Mouse (Mus musculus): ENCODE data around the gene Prrc2a. TPM values are rescaled to one million over a fixed set of nuclear protein-coding genes. Genes with fewer than 3 reads are reported as not detected.

Gene Prrc2a
- polyA plus RNA-seq, 1 experiment from 2014 or later, result 195 TPM

DNA sequence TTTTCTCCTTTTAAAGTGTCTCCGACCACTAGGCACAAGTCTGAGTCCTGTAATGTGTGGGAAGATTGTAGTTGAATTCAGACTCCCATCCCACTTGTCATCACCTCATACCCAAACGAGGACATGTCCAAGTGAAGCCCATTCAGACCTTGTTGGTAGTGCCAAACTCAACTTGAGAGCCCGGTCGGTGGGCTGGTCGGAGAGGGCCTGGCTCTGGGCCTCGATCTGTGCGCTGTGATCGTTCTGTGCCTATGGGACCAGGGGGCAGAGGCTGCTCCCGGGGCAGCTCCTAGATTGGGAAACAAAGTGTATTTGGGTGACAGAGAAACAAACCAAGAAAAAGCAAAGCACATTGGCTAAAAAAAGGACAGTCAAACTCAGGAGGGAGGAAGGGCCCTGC lies 11.6 kb downstream of the Prrc2a start:
- no peak overlapping the region for H3K9ac ChIP-seq (replicated peaks; ENCODE audit: low read depth, low read length)
- ATAC-seq, result no peak
- no peak overlapping the region for H3K27ac ChIP-seq (ENCODE audit: low read length)
- peaks cover 90% of the 10 kb centered on the region for H3K36me3 ChIP-seq (ENCODE audit: control insufficient read depth, insufficient read depth)
- H3K4me1 ChIP-seq (replicated peaks; ENCODE audit: control insufficient read depth, insufficient read depth, low read length), result no peaks in the 10 kb centered on the region
- H3K9me3 ChIP-seq (ENCODE audit: control insufficient read depth, low read length), result no peaks in the 10 kb centered on the region
- H3K4me3 ChIP-seq (replicated peaks; ENCODE audit: low read length), result no peak overlapping the region
- H3K27me3 ChIP-seq (replicated peaks; ENCODE audit: control insufficient read depth, insufficient read depth, low read length), result no peaks in the 10 kb centered on the region
- no peak overlapping the region for H3K4me2 ChIP-seq (ENCODE audit: low read length)
- WGBS, result 86% methylated on average over 9 of the region's 9 CpGs

DNA sequence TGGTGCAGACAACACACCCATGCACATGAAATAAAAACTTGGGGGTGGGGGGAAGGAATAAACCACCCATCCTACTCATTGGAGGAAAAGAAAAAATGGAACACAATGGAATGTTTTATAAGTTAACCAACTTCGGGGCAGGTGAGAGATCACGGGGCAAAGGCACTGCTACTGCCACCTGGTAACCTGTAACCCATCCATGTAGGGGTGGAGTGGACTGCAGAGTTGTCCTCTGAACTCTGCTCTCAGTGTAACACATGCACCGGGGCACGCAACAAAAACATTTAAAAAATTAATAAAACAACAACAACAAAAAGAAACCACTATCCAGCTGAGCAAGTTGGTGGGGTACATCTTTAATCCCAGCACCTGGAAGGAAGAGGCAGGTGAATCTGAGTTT lies 12.6 kb downstream of the Prrc2a start:
- H3K27ac ChIP-seq (ENCODE audit: low read length), result no peak overlapping the region
- H3K27me3 ChIP-seq (replicated peaks; ENCODE audit: control insufficient read depth, insufficient read depth, low read length), result no peaks in the 10 kb centered on the region
- no peak overlapping the region for H3K9ac ChIP-seq (replicated peaks; ENCODE audit: low read depth, low read length)
- H3K36me3 ChIP-seq (ENCODE audit: control insufficient read depth, insufficient read depth), result peaks cover 87% of the 10 kb centered on the region
- H3K9me3 ChIP-seq (ENCODE audit: control insufficient read depth, low read length), result no peaks in the 10 kb centered on the region
- ATAC-seq, result no peak
- no peaks in the 10 kb centered on the region for H3K4me1 ChIP-seq (replicated peaks; ENCODE audit: control insufficient read depth, insufficient read depth, low read length)
- H3K4me3 ChIP-seq (replicated peaks; ENCODE audit: low read length), result no peak overlapping the region
- 93% methylated on average over 4 of the region's 4 CpGs for WGBS
- no peak overlapping the region for H3K4me2 ChIP-seq (ENCODE audit: low read length)

DNA sequence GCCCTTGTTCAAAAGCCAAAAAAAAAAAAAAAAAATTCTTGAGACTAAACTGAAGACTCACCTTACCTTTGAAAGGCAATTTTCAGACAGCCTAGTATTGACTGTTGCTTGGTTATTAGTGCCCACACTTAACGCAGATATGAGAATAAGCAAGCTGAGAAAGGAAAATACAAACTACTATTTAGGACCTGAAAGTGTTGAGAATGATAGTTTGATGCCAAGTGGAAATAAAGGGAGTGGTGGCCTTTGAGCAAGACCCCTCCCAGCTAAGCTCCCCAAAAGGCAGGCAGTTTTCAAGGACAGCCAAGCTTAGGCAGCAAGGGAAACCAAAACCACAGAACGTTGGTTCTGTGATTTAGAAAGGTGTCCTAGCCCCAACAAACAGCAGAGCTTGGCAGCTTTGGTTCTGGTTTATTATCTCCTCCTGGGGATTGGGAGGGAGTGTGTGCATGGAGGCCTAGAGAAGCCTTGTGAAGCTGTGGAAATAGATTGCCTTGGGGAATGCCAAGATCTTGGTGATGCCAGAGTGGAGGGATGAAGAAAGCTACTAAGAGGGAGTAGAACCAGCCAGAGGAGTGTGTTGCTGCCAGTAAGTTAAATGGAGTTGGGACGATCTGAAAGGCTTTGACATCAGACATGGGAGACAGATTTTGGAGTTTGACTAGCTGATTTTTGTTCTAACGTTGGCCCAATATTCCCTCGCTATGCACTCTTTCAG lies 16.6 kb downstream of the Prrc2a start:
- peak; percentile 11; the same call in 1 of the 2 replicates for ATAC-seq
- Histone ChIP-seq H3K27ac (ENCODE audit: low read length) (no peak overlapping the region), H3K4me2 (ENCODE audit: low read length) (no peak overlapping the region), H3K9me3 (ENCODE audit: control insufficient read depth, low read length) (no peaks in the 10 kb centered on the region), H3K36me3 (ENCODE audit: control insufficient read depth, insufficient read depth) (peaks cover 87% of the 10 kb centered on the region), H3K4me3 (replicated peaks; ENCODE audit: low read length) (no peak overlapping the region), H3K4me1 (replicated peaks; ENCODE audit: control insufficient read depth, insufficient read depth, low read length) (no peaks in the 10 kb centered on the region), H3K27me3 (replicated peaks; ENCODE audit: control insufficient read depth, insufficient read depth, low read length) (no peaks in the 10 kb centered on the region), H3K9ac (replicated peaks; ENCODE audit: low read depth, low read length) (no peak overlapping the region)
- 64% methylated on average over 5 of the region's 5 CpGs for WGBS

GRCm38 (mm10) chr17:35147348-35147747 lies 17.3 kb downstream of the Prrc2a start:
- Histone ChIP-seq H3K36me3 (ENCODE audit: control insufficient read depth, insufficient read depth) (peaks cover 87% of the 10 kb centered on the region), H3K9me3 (ENCODE audit: control insufficient read depth, low read length) (no peaks in the 10 kb centered on the region), H3K4me1 (replicated peaks; ENCODE audit: control insufficient read depth, insufficient read depth, low read length) (no peaks in the 10 kb centered on the region), H3K4me3 (replicated peaks; ENCODE audit: low read length) (no peak overlapping the region), H3K9ac (replicated peaks; ENCODE audit: low read depth, low read length) (no peak overlapping the region), H3K4me2 (ENCODE audit: low read length) (no peak overlapping the region), H3K27me3 (replicated peaks; ENCODE audit: control insufficient read depth, insufficient read depth, low read length) (no peaks in the 10 kb centered on the region), H3K27ac (ENCODE audit: low read length) (no peak overlapping the region)
- ATAC-seq, result no peak
- WGBS, result 70% methylated on average over 3 of the region's 3 CpGs

DNA sequence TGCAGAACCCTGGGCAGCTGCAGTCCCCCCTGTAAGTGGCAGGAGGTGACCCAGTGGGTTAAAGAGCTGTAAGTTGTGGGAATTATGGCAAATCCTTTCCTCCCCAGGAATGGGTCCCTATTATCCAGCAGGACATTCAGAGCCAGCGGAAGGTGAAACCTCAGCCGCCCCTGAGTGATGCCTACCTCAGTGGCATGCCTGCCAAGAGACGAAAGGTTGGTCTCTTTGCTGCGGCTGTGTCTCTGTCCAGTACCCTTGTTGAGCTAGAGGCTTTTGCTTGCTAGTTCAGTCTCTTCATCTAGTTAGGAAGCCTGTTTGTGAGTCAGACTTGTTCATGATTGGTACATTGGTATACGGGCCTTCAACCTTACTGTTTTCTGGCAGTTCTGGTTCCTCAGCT lies 18.6 kb downstream of the Prrc2a start:
- no peaks in the 10 kb centered on the region for H3K4me1 ChIP-seq (replicated peaks; ENCODE audit: control insufficient read depth, insufficient read depth, low read length)
- 84% methylated on average over 5 of the region's 5 CpGs for WGBS
- no peak overlapping the region for H3K4me2 ChIP-seq (ENCODE audit: low read length)
- no peak for ATAC-seq
- H3K27ac ChIP-seq (ENCODE audit: low read length), result no peak overlapping the region
- H3K27me3 ChIP-seq (replicated peaks; ENCODE audit: control insufficient read depth, insufficient read depth, low read length), result no peaks in the 10 kb centered on the region
- no peaks in the 10 kb centered on the region for H3K9me3 ChIP-seq (ENCODE audit: control insufficient read depth, low read length)
- H3K4me3 ChIP-seq (replicated peaks; ENCODE audit: low read length), result no peak overlapping the region
- H3K9ac ChIP-seq (replicated peaks; ENCODE audit: low read depth, low read length), result no peak overlapping the region
- H3K36me3 ChIP-seq (ENCODE audit: control insufficient read depth, insufficient read depth), result peaks cover 88% of the 10 kb centered on the region

DNA sequence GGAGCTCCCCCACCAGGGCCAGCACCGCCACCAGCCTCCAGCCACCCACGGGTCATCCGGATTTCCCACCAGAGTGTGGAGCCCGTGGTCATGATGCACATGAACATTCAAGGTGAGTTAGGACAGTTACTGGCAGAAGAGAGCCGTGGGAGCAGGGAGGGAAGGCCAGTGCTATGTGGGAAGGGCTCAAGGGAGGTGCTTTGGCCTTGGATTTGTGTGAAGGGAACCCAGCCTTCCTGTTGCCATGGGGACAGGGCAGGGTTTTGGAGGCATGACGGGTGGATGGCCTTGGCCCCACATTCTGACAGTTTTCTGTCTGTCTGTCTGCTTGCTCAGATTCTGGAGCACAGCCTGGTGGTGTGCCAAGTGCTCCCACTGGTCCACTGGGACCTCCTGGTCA lies 22.7 kb downstream of the Prrc2a start:
- Histone ChIP-seq H3K36me3 (ENCODE audit: control insufficient read depth, insufficient read depth) (peaks cover 74% of the 10 kb centered on the region), H3K9me3 (ENCODE audit: control insufficient read depth, low read length) (no peaks in the 10 kb centered on the region), H3K9ac (replicated peaks; ENCODE audit: low read depth, low read length) (no peak overlapping the region), H3K27me3 (replicated peaks; ENCODE audit: control insufficient read depth, insufficient read depth, low read length) (no peaks in the 10 kb centered on the region), H3K4me2 (ENCODE audit: low read length) (no peak overlapping the region), H3K4me3 (replicated peaks; ENCODE audit: low read length) (no peak overlapping the region), H3K4me1 (replicated peaks; ENCODE audit: control insufficient read depth, insufficient read depth, low read length) (peaks cover 19% of the 10 kb centered on the region), H3K27ac (ENCODE audit: low read length) (no peak overlapping the region)
- ATAC-seq, result no peak
- 95% methylated on average over 6 of the region's 6 CpGs for WGBS

DNA sequence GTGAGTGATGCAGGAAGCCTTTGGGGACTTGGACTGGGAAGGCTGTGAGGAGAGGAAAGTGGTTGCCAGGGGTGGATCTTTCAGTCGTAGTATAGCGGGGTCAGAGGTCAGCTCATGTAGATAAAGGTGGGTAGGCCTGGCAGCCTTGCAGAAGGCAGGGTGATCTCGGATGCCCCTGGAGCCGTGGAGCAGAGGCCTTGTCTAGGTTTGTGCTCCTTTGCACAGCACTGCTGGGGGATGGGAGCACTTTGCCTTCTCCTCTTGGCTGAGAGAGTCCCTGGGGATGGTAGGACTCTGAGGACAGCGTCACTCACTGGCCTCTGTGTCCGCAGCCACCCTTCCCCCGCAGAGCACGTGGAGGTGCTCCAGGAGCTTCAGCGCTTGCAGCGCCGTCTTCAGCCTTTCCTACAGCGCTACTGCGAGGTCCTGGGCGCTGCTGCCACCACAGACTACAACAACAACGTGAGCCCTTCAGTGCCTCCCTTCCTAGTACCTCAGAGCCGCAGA lies 24.2 kb downstream of the Prrc2a start:
- no peak for ATAC-seq
- peaks cover 62% of the 10 kb centered on the region for H3K36me3 ChIP-seq (ENCODE audit: control insufficient read depth, insufficient read depth)
- peaks cover 27% of the 10 kb centered on the region for H3K4me1 ChIP-seq (replicated peaks; ENCODE audit: control insufficient read depth, insufficient read depth, low read length)
- no peaks in the 10 kb centered on the region for H3K27me3 ChIP-seq (replicated peaks; ENCODE audit: control insufficient read depth, insufficient read depth, low read length)
- no peak overlapping the region for H3K4me3 ChIP-seq (replicated peaks; ENCODE audit: low read length)
- no peak overlapping the region for H3K4me2 ChIP-seq (ENCODE audit: low read length)
- H3K27ac ChIP-seq (ENCODE audit: low read length), result no peak overlapping the region
- no peak overlapping the region for H3K9ac ChIP-seq (replicated peaks; ENCODE audit: low read depth, low read length)
- 80% methylated on average over 16 of the region's 16 CpGs for WGBS
- H3K9me3 ChIP-seq (ENCODE audit: control insufficient read depth, low read length), result no peaks in the 10 kb centered on the region

- no peak overlapping the region for H3K4me3 ChIP-seq (replicated peaks; ENCODE audit: low read length)
- H3K27me3 ChIP-seq (replicated peaks; ENCODE audit: control insufficient read depth, insufficient read depth, low read length), result no peaks in the 10 kb centered on the region
- no peak overlapping the region for H3K4me2 ChIP-seq (ENCODE audit: low read length)
- H3K9me3 ChIP-seq (ENCODE audit: control insufficient read depth, low read length), result no peaks in the 10 kb centered on the region
- no peak overlapping the region for H3K9ac ChIP-seq (replicated peaks; ENCODE audit: low read depth, low read length)
- H3K36me3 ChIP-seq (ENCODE audit: control insufficient read depth, insufficient read depth), result peaks cover 49% of the 10 kb centered on the region
- ATAC-seq, result no peak
- WGBS, result 93% methylated on average over 3 of the region's 3 CpGs
- no peak overlapping the region for H3K27ac ChIP-seq (ENCODE audit: low read length)
- H3K4me1 ChIP-seq (replicated peaks; ENCODE audit: control insufficient read depth, insufficient read depth, low read length), result peaks cover 27% of the 10 kb centered on the region
Observed at GRCm38 (mm10) chr17:35139269-35139668, 25.4 kb downstream of the Prrc2a start.

DNA sequence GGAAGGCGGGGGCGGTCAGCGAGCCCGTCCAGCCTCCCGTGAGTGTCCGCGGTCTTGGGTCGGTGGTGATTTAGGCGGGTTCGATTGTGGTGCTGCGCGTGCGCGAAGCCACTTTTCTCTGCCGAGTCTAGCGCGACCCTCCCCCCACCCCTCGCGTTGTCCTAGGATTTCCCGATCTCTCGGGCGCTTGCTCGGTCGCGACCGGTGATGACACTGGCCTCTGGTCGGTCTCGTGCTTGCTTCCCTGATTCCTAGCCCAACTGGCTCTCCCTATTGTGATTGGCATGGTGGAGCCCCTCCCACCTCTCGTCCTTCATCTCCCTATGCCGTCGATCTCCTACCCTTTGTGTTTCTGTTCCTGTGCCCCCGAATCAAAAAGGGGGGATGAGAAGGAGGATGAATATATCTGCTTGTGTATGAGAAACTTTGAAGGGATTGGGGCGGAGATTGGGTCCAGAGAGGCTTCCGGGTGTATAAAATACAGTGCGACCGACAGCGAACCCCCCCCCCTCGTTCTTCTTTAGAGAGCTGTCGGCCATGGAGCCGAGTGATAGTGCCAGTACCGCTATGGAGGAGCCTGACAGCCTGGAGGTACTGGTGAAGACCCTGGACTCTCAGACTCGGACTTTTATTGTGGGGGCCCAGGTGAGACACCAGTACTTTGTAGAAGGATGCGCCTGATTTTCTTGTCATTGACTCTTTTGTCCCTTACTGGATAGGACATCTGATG lies 28.9 kb downstream of the Prrc2a start:
- peak overlapping the region; percentile 82 for H3K9ac ChIP-seq (replicated peaks; ENCODE audit: low read depth, low read length)
- ATAC-seq, result peak; percentile 61
- peak overlapping the region; percentile 92 for H3K4me3 ChIP-seq (replicated peaks; ENCODE audit: low read length)
- H3K36me3 ChIP-seq (ENCODE audit: control insufficient read depth, insufficient read depth), result peaks cover 17% of the 10 kb centered on the region
- peaks cover 27% of the 10 kb centered on the region for H3K4me1 ChIP-seq (replicated peaks; ENCODE audit: control insufficient read depth, insufficient read depth, low read length)
- no peaks in the 10 kb centered on the region for H3K9me3 ChIP-seq (ENCODE audit: control insufficient read depth, low read length)
- H3K4me2 ChIP-seq (ENCODE audit: low read length), result peak overlapping the region; percentile 82
- H3K27ac ChIP-seq (ENCODE audit: low read length), result peak overlapping the region; percentile 97
- under 1% methylated on average over 43 of the region's 43 CpGs for WGBS
- H3K27me3 ChIP-seq (replicated peaks; ENCODE audit: control insufficient read depth, insufficient read depth, low read length), result no peaks in the 10 kb centered on the region
